Mouse (Mus musculus): ENCODE data around the gene Lpcat2b. TPM values are rescaled to one million over a fixed set of nuclear protein-coding genes. Genes with fewer than 3 reads are reported as not detected.

The Lpcat2b gene
- not detected for polyA plus RNA-seq (2014; fragmentation: Illumina TruSeq; extraction: RNeasy Lipid Tissue Mini Kit (QIAGEN cat#74804); ENCODE audit: low replicate concordance)

DNA sequence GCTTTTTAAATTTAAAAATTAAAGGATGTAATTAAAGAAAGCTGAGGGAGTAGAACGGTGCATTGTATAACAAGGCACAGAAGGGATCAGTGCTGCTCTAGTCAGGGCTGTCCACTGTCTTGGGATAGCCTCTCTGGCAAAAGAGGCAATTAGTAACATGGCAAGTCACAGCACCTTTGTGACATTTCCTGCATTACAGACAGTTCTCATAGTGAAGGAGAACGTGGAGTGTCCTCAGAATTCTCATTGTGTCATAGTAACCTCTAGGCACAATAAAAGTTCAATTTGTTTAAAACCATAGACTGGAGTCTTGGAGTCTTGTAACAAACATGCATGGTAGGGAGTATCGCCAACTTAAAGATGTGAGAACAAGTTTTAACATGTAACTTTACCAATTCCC lies at the start of gene Lpcat2b:
TSS of gene Lpcat2b (plus strand) at position 301 of the 400 bp plus-strand sequence.

DNA sequence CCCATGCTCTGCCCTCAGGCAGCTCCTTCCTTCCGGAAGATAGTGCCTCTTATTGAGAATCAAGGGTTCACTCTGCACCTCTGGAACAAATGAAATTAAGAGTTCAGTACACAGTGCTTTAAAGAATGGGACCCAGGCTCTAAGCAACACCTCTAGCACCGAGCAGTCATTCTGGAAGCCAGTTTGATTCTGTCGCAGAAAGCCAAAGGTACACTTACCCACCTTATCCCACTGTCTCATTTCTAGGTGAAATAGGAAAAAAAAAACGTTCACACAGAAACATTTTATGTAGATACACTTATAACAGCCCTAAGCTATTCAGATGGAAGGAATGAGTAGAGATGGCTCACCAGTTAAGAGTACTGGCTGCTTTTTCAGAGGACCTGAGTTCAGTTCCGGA lies 28.9 kb upstream of the Lpcat2b start, which contains the start of gene Ephx4:
TSS of gene Ephx4 (plus strand) at position 301 of the 400 bp plus-strand sequence.

DNA sequence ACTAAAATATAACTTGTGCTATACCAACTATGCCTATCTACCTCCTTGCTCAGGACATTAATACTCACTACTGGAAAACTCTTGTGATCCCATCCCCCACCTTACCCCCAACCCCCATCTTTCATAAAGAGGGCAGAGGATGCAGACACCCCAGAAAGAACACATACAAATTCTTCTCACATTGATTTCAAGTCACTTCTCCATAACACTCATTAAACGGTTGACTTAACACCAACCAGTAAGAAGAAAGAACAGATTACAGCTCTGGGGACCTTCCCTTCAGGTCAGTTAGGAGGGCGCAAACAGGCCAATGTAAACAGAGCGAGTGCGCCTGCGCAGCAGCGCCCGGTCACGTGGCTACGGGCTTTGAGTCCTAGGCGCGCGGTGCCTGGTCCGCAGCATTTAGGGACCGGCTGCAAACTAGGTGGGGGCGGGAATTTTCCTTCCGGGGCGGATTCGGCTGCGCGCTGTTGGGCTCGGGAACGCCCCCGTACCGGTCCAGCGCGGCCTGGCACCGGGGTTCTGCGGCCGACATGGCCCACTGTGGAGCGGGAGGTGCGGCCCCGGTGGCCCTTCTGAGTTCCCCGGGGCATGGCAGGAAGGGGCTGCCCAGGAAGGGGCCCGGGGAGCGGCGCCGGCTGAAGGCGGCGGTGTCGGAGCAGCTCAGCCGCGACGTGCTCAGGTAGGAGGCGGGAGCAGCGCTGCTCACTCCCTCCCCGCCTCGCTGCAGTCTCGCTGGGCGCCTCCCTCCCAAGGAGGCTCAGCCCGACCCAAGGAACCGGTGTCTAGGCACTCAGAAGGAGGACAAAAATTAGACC lies 6.3 kb downstream of the Lpcat2b start, which contains the start of gene Btbd8:
TSS of gene Btbd8 (plus strand) at position 534 of the 818 bp plus-strand sequence.

Other genes starting within 250 kb of the Lpcat2b start
- 6.8 TPM for gene Tgfbr3, start 141.9 kb upstream of the Lpcat2b start, polyA plus RNA-seq (2014; fragmentation: Illumina TruSeq; extraction: RNeasy Lipid Tissue Mini Kit (QIAGEN cat#74804); ENCODE audit: low replicate concordance)
- 1.1 TPM for gene Brdt, start 100.4 kb upstream of the Lpcat2b start, polyA plus RNA-seq (2014; fragmentation: Illumina TruSeq; extraction: RNeasy Lipid Tissue Mini Kit (QIAGEN cat#74804); ENCODE audit: low replicate concordance)
- gene Ephx4, start 28.8 kb upstream of the Lpcat2b start, polyA plus RNA-seq (2014; fragmentation: Illumina TruSeq; extraction: RNeasy Lipid Tissue Mini Kit (QIAGEN cat#74804); ENCODE audit: low replicate concordance) = 1.2 TPM
- gene Btbd8, start 6.4 kb downstream of the Lpcat2b start, polyA plus RNA-seq (2014; fragmentation: Illumina TruSeq; extraction: RNeasy Lipid Tissue Mini Kit (QIAGEN cat#74804); ENCODE audit: low replicate concordance) = 7.9 TPM
- gene Gm42669, start 76.1 kb downstream of the Lpcat2b start, polyA plus RNA-seq (2014; fragmentation: Illumina TruSeq; extraction: RNeasy Lipid Tissue Mini Kit (QIAGEN cat#74804); ENCODE audit: low replicate concordance) = not detected
- 0.22 TPM for gene 1700028K03Rik, start 103.2 kb downstream of the Lpcat2b start, polyA plus RNA-seq (2014; fragmentation: Illumina TruSeq; extraction: RNeasy Lipid Tissue Mini Kit (QIAGEN cat#74804); ENCODE audit: low replicate concordance)
- gene Rpap2, start 165.8 kb downstream of the Lpcat2b start, polyA plus RNA-seq (2014; fragmentation: Illumina TruSeq; extraction: RNeasy Lipid Tissue Mini Kit (QIAGEN cat#74804); ENCODE audit: low replicate concordance) = 10.0 TPM
- gene Glmn, start 166.3 kb downstream of the Lpcat2b start, polyA plus RNA-seq (2014; fragmentation: Illumina TruSeq; extraction: RNeasy Lipid Tissue Mini Kit (QIAGEN cat#74804); ENCODE audit: low replicate concordance) = 14.8 TPM

Data from small intestine, adult 10 weeks (tissue).